Mouse (Mus musculus) gastrocnemius, postnatal 36 days (tissue): ENCODE measurements around the gene Clnk. TPM values are rescaled to one million over a fixed set of nuclear protein-coding genes. Genes with fewer than 3 reads are reported as not detected.
A peak's percentile ranks its signal among the peaks of the same experiment; 100 is the strongest.

Experiments used
- DNase-seq, 2 experiments: peaks; one replicate each; pipeline ENCODE4 v3.0.0; 2022
- intact Hi-C: fragments of 180-260 bp; cut with DNase I; formaldehyde crosslinking; loops from one replicate; pipeline ENCODE4 v1.15.1; 2025
- total RNA-seq, 2 experiments: library from RNA; stranded (reverse); gene quantifications; 2 replicates each; pipeline ENCODE4 v1.2.3; 2021

The Clnk gene
- total RNA-seq, 2 experiments from 2014 or later = not detected

DNA sequence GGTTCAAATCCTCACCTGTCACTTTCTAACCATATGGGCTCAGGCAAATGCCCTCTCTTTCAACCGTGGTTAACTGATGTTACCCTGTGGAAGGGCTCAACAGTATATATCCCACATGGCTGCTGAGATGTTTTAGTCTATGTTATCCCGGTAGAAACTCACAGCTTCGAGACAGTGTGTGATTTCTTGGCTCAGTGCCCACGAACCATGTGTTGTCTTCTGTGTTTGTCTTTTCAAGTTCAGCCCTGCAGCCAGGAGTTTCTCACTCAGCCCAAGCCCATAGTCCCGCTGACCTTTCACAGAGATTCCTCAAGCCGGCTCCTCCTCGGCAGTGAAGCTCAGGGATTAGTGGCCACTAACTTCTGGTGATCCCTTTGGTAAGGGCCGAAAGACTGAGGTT is 96.0 kb downstream of the Clnk start:
- DNase-seq = no peak
- intact Hi-C loops = loop anchor here (5.0 to 10.0 kb wide), 2 partner anchors 862 to 1184 kb away; no protein-coding TSS in a partner anchor

GRCm38 (mm10) chr5:38780045-38780444 is 96.6 kb downstream of the Clnk start:
- DNase-seq = no peak
- intact Hi-C loops = loop anchor here (5.0 to 10.0 kb wide), 2 partner anchors 862 to 1185 kb away; no protein-coding TSS in a partner anchor

GRCm38 (mm10) chr5:38775500-38775899 is 101.1 kb downstream of the Clnk start:
- DNase-seq = no peak
- intact Hi-C loops = no loop called here

DNA sequence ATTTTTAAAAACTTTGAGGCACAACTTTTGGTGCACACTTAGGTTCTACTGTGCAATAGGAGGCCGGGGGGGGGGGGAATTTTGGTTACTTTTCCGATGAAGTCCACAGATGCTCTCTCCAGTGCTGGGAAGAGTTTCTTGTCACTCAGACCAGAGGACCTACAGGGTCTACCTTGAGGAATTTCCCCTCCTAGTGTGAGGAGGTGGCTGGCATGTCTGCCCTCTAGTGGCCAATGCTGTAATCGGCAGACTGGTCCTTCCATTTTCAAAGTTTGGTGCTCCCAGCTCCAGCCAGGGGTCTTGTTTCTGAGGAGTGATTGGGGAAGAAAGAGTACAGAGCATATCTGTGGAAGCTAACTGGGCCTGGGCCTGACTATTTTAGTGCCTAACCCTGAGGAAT is 121.7 kb downstream of the Clnk start:
- DNase-seq = no peak
- intact Hi-C loops = no loop called here

GRCm38 (mm10) chr5:38752749-38753148 is 123.9 kb downstream of the Clnk start:
- DNase-seq = no peak
- intact Hi-C loops = no loop called here

- intact Hi-C loops = no loop called here
- DNase-seq = no peak
These were observed 167.6 kb downstream of the Clnk start for GRCm38 (mm10) chr5:38708940-38709581.

DNA sequence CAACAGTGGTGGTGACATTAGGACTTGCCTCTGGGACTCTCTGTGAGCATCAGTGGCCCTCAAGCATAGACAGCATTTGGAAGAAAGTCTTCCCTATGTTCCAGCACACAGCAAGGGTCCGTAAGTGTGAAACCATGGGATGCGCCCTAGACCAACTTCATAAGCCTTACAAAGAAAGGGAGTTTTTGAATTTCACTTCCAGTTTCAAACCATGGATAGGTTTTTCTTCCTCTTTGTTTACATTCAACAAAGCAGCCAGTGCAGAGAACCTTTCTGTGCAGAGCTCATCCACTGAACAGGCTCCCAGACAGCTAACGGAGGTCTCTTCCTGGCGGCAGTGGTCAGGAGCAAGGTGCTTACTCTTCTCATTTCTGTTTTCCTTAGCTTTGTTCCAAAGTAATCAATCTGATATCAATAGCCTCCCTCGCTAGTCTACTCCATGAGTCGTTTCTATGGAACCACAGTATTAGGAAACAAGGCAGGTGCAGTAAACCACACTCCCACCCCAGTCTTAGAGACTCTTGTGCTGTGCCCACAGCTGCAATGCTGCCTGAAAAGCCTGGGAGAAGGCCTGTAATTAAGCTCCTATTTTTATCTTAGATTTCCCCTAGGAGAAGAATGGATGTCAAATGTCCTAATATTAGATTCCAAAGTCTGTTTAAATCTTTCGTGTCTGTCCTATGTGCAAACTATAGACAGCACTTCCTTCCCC is 169.1 kb downstream of the Clnk start:
- intact Hi-C loops = no loop called here
- DNase-seq = no peak

DNA sequence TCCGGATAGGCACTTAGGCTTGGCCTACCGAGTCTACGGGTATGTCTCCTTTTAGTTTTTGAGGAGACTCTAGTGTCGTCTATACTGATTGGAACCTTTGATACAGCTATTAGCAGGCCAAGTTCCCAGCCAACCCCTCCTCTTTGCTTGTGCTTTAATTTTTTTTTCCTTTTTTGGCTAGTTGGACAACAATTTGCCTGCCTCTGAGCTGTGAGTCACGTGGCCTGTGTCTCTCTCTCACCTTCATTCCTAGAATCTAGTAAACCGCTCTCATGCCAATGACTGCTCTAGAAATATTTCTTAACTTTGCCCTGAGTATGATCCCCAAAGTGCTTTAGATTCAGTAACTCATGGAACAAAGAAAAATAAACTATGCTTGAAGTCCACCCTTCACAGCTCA is 173.7 kb downstream of the Clnk start:
- no peak for DNase-seq
- intact Hi-C loops = no loop called here

GRCm38 (mm10) chr5:38702091-38702490 is 174.5 kb downstream of the Clnk start:
- no peak for DNase-seq
- intact Hi-C loops = no loop called here

DNA sequence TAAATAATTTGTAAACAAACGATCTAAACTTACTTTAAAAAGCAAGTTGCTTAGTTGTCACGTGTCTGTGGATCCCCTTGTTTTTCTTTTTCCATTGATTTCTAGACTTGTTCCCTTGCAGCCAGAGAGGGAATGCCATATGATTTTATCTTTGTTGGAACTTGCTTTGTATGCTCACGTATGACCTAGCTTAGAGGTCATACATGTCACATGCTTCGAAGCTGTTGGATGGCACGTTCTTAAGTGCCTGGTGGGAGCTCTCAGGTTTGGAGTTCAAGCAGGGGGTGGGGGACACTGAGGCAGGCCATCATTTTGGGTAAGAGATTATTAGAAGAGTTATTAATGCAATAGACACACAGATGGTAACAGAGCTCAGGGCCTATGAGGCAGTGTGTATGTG is 178.1 kb downstream of the Clnk start:
- intact Hi-C loops = no loop called here
- no peak for DNase-seq

DNA sequence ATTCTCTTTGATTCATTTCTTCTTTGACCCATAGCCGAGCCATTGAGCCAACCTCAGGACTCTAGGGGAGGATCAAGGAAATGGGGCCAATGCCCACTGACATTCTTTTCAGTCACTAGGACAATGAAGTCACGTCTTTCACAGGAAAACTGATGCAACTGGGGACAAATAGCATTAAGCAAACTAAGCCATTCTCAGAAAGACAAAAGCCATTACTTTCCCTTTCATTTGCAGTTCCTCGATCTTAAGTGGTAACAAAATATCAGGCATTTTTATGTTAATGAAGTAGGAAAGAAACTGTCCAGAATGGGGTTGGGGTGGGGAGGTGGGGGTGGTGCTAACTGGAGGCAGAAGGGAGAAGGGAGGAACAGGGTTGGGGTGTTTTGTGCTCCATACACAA is 178.6 kb downstream of the Clnk start:
- intact Hi-C loops = no loop called here
- no peak for DNase-seq

DNA sequence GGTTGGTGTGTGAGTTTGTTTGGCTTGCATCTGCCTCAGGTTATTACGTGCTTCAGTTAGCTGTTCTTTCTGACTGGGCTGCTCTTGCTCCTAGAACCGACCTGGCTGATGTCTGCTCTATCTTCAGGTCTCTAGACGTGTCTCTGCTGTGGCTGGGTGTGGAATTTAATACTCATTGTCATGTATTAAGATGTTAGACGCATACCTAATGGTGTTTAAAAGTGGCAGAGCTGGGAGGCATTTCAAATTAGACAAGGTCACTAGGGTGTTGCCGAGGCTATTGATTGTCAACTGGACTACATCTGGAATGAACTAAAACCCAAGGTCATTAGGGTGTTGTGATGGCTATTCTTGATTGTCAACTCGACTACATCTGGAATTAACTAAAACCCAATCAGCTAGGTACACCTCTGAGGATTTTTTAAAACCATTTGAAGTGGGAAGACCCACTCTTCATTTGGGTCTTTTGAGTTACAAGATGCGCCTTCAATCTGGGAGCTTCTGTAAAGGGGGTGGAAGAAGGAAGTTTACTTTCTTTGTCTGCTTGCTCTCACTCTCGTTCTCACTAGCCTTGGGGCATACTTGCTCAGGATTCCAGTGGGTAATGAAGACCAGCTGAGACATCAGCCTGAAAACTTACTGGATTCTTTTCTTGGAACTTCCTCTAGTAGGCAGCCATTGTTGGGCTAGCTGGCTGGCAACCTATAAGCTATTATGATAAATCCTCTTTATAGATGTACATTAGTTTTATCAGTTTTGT is 179.8 kb downstream of the Clnk start:
- no peak for DNase-seq
- intact Hi-C loops = no loop called here

GRCm38 (mm10) chr5:38692859-38693258 is 183.8 kb downstream of the Clnk start:
- no peak for DNase-seq
- intact Hi-C loops = no loop called here

DNA sequence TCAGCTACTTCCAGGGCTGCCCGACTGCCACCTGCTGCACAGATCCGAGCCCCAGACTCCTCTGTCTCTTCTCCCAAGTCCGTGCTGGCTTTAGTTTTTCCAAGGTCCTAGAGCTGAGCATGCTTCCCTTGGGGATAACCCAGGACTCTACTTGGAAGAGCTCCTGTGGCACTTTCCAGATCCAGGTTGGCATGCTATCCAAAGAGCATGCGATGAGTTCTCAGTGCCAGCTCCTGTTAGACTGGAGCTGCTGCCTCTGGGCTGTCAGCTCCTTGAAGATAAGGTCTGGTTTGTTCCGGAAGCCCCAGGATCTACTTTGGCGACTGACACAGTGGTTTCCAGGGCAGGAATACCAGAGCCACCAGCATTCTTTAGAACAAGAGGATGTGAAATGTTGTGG is 187.4 kb downstream of the Clnk start:
- intact Hi-C loops = no loop called here
- no peak for DNase-seq

DNA sequence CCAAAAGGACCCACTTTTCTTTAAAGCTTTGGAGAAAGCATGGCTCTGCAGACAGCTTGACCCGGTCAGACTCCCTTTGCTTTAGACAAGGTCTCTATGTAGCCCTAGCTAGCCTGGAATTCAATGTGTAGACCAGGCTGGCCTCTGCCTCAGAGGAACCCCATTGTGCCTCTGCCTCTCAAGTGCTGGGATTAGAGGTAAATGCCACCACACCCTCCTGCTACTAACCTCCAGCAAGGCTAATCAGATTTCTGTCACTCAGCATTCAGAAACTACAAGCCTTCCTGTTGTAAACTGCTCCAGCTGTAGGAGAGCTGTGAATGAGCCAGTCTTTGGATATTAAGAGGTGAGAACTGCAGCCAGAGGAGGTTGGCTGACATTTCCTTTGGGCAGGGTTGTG is 188.9 kb downstream of the Clnk start:
- intact Hi-C loops = no loop called here
- no peak for DNase-seq

- intact Hi-C loops = no loop called here
- DNase-seq = peak; percentile 69
These were observed 192.3 kb downstream of the Clnk start, which contains the start of gene Zfp518b for GRCm38 (mm10) chr5:38684164-38684911. TSS of gene Zfp518b (minus strand) at chr5:38684826.

- DNase-seq = no peak
- intact Hi-C loops = no loop called here
These were observed 217.8 kb downstream of the Clnk start for GRCm38 (mm10) chr5:38658836-38659235.
